Mouse (Mus musculus): ENCODE measurements around the gene Cyp4f17. TPM values are rescaled to one million over a fixed set of nuclear protein-coding genes. Genes with fewer than 3 reads are reported as not detected.
"Not testable (repeated sequence)": the region's sequence is repeated elsewhere in the genome, so short reads cannot be mapped to it uniquely, and the experiment has no call there.

Cyp4f17 gene
- polyA plus RNA-seq, 1 experiment from 2014 or later: 4.0 TPM

DNA sequence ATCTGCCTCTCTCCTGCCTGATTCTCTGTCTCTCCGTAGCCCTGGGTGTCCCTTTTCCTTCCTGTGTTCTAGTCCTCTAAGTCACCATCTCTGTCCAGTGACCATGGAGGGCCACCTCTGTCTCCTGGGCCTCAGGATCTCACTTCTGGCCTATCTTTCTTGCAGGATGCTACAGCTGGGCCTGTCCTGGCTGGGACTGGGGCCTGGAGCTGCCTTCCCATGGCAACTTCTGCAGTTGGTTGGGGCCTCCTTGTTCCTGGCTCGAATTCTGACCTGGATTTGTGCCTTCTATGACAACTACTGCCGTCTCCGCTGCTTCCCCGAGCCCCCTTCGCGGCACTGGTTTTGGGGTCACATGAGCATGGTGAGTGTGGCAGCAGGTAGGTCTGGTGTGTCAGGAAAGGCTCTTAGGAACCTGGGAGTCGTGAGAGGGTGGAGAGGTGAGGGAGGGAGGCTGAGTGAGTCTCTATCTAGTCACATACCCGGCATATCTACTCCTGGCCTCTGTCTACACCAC is 937 bp downstream of the Cyp4f17 start:
- no peaks in the 10 kb centered on the region for H3K27me3 ChIP-seq (ENCODE audit: control insufficient read depth, insufficient read depth, low read length)
- H3K27ac ChIP-seq (replicated peaks; ENCODE audit: low read depth, low read length): peak overlapping the region; percentile 56
- 28% methylated on average over 9 of the region's 9 CpGs for WGBS
- peak overlapping the region; percentile 49 for H3K4me2 ChIP-seq (ENCODE audit: low read depth, low read length)
- peak overlapping the region; percentile 34 for H3K4me3 ChIP-seq (ENCODE audit: low read depth, low read length)
- ATAC-seq (replicated peaks; ENCODE audit: insufficient number of reproducible peaks, low FRiP score, low TSS enrichment, low read depth) (no peak; the same call in 1 of the 2 replicates), DNase-seq (ENCODE audit: low spot score) (no peak)
- H3K36me3 ChIP-seq (replicated peaks; ENCODE audit: control insufficient read depth, insufficient read depth, low read depth, low read length): no peaks in the 10 kb centered on the region
- H3K4me1 ChIP-seq (ENCODE audit: control insufficient read depth, insufficient read depth, low read length): no peaks in the 10 kb centered on the region
- no peaks in the 10 kb centered on the region for H3K9me3 ChIP-seq (replicated peaks; ENCODE audit: control insufficient read depth, low read length)
- peak overlapping the region; percentile 65 for H3K9ac ChIP-seq (replicated peaks; ENCODE audit: low read length)

GRCm38 (mm10) chr17:32516126-32516525 is 10.3 kb downstream of the Cyp4f17 start:
- Histone ChIP-seq H3K4me1 (ENCODE audit: control insufficient read depth, insufficient read depth, low read length) (no peaks in the 10 kb centered on the region), H3K27me3 (ENCODE audit: control insufficient read depth, insufficient read depth, low read length) (no peaks in the 10 kb centered on the region), H3K4me3 (ENCODE audit: low read depth, low read length) (no peak overlapping the region), H3K9me3 (replicated peaks; ENCODE audit: control insufficient read depth, low read length) (no peaks in the 10 kb centered on the region), H3K4me2 (ENCODE audit: low read depth, low read length) (no peak overlapping the region), H3K27ac (replicated peaks; ENCODE audit: low read depth, low read length) (no peak overlapping the region), H3K9ac (replicated peaks; ENCODE audit: low read length) (no peak overlapping the region), H3K36me3 (replicated peaks; ENCODE audit: control insufficient read depth, insufficient read depth, low read depth, low read length) (no peaks in the 10 kb centered on the region)
- 77% methylated on average over 5 of the region's 5 CpGs for WGBS
- ATAC-seq (replicated peaks; ENCODE audit: insufficient number of reproducible peaks, low FRiP score, low TSS enrichment, low read depth) (no peak), DNase-seq (ENCODE audit: low spot score) (no peak)

- no peaks in the 10 kb centered on the region for H3K4me1 ChIP-seq (ENCODE audit: control insufficient read depth, insufficient read depth, low read length)
- H3K9ac ChIP-seq (replicated peaks; ENCODE audit: low read length): no peak overlapping the region
- H3K27me3 ChIP-seq (ENCODE audit: control insufficient read depth, insufficient read depth, low read length): no peaks in the 10 kb centered on the region
- H3K4me3 ChIP-seq (ENCODE audit: low read depth, low read length): no peak overlapping the region
- ATAC-seq (replicated peaks; ENCODE audit: insufficient number of reproducible peaks, low FRiP score, low TSS enrichment, low read depth) (no peak), DNase-seq (ENCODE audit: low spot score) (no peak)
- WGBS: 89% methylated on average over 5 of the region's 5 CpGs
- no peak overlapping the region for H3K4me2 ChIP-seq (ENCODE audit: low read depth, low read length)
- H3K9me3 ChIP-seq (replicated peaks; ENCODE audit: control insufficient read depth, low read length): no peaks in the 10 kb centered on the region
- H3K36me3 ChIP-seq (replicated peaks; ENCODE audit: control insufficient read depth, insufficient read depth, low read depth, low read length): no peaks in the 10 kb centered on the region
- no peak overlapping the region for H3K27ac ChIP-seq (replicated peaks; ENCODE audit: low read depth, low read length)
Measured at GRCm38 (mm10) chr17:32521981-32522380, 16.1 kb downstream of the Cyp4f17 start.

DNA sequence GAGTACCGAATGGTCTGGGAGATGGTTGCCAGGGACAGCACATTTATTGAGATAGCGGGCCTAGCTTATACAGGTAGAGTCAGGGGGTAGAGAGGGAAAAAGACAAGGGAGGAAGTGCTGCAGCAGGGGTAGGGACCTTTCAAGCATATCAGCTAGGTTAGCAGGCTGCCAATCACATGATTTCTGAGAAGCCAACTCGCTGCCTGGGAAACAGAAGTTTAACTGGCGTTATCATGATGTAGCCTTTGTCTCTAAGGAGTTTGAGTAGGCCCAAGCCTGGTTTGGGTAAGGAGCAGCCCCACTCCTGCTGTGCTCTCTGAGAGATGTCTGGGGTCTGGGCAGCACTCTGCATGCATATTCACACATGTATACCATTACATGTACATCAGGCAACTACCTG is 16.5 kb downstream of the Cyp4f17 start:
- no peak overlapping the region for H3K4me3 ChIP-seq (ENCODE audit: low read depth, low read length)
- WGBS: 85% methylated on average over 4 of the region's 4 CpGs
- no peaks in the 10 kb centered on the region for H3K9me3 ChIP-seq (replicated peaks; ENCODE audit: control insufficient read depth, low read length)
- H3K27ac ChIP-seq (replicated peaks; ENCODE audit: low read depth, low read length): no peak overlapping the region
- no peak overlapping the region for H3K9ac ChIP-seq (replicated peaks; ENCODE audit: low read length)
- H3K36me3 ChIP-seq (replicated peaks; ENCODE audit: control insufficient read depth, insufficient read depth, low read depth, low read length): no peaks in the 10 kb centered on the region
- ATAC-seq (replicated peaks; ENCODE audit: insufficient number of reproducible peaks, low FRiP score, low TSS enrichment, low read depth) (no peak), DNase-seq (ENCODE audit: low spot score) (no peak)
- H3K4me1 ChIP-seq (ENCODE audit: control insufficient read depth, insufficient read depth, low read length): no peaks in the 10 kb centered on the region
- H3K4me2 ChIP-seq (ENCODE audit: low read depth, low read length): no peak overlapping the region
- H3K27me3 ChIP-seq (ENCODE audit: control insufficient read depth, insufficient read depth, low read length): no peaks in the 10 kb centered on the region

DNA sequence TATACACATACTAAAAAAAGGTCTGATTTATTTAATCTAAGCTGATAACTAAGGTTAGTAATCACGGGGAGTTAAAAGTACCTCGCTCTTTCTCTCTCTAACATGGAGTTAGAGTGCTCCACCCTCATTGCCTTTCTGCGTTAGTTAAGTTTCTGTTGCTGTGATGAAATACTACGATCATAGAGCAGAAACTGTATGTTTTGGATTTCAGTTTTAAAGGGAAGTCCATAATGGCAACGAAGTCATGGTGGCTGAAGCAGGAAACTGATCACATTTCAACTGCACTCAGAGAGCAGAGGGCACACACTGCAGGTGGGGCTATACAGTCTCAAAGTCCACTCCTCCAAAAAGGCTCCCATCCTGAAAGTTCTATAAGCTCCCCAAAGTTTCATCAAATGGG is 17.0 kb downstream of the Cyp4f17 start:
- H3K4me3 ChIP-seq (ENCODE audit: low read depth, low read length): no peak overlapping the region
- no peak for ATAC-seq (replicated peaks; ENCODE audit: insufficient number of reproducible peaks, low FRiP score, low TSS enrichment, low read depth)
- WGBS: 89% methylated on average over 5 of the region's 5 CpGs
- no peak overlapping the region for H3K9ac ChIP-seq (replicated peaks; ENCODE audit: low read length)
- DNase-seq (ENCODE audit: low spot score): no peak
- no peaks in the 10 kb centered on the region for H3K36me3 ChIP-seq (replicated peaks; ENCODE audit: control insufficient read depth, insufficient read depth, low read depth, low read length)
- H3K4me2 ChIP-seq (ENCODE audit: low read depth, low read length): no peak overlapping the region
- no peaks in the 10 kb centered on the region for H3K9me3 ChIP-seq (replicated peaks; ENCODE audit: control insufficient read depth, low read length)
- no peaks in the 10 kb centered on the region for H3K27me3 ChIP-seq (ENCODE audit: control insufficient read depth, insufficient read depth, low read length)
- H3K27ac ChIP-seq (replicated peaks; ENCODE audit: low read depth, low read length): no peak overlapping the region
- H3K4me1 ChIP-seq (ENCODE audit: control insufficient read depth, insufficient read depth, low read length): no peaks in the 10 kb centered on the region

DNA sequence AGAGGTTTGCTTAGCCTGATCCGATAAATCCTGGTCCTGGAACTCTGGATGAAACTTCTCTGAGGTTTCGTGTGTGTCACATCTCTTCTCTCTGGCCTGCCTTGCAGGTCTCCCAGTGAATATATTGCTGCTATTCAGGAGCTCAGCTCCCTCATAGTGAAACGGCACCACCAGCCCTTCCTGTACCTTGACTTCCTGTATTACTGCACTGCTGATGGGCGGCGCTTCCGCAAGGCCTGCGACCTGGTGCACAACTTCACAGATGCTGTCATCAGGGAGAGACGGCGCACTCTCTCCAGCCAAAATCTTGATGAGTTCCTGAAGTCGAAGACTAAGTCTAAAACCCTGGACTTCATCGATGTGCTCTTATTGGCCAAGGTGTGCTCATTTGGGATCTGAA is 18.0 kb downstream of the Cyp4f17 start:
- ATAC-seq (replicated peaks; ENCODE audit: insufficient number of reproducible peaks, low FRiP score, low TSS enrichment, low read depth) (no peak), DNase-seq (ENCODE audit: low spot score) (no peak)
- Histone ChIP-seq H3K36me3 (replicated peaks; ENCODE audit: control insufficient read depth, insufficient read depth, low read depth, low read length) (no peaks in the 10 kb centered on the region), H3K4me3 (ENCODE audit: low read depth, low read length) (no peak overlapping the region), H3K4me1 (ENCODE audit: control insufficient read depth, insufficient read depth, low read length) (no peaks in the 10 kb centered on the region), H3K4me2 (ENCODE audit: low read depth, low read length) (no peak overlapping the region), H3K27ac (replicated peaks; ENCODE audit: low read depth, low read length) (no peak overlapping the region), H3K9ac (replicated peaks; ENCODE audit: low read length) (no peak overlapping the region), H3K9me3 (replicated peaks; ENCODE audit: control insufficient read depth, low read length) (no peaks in the 10 kb centered on the region), H3K27me3 (ENCODE audit: control insufficient read depth, insufficient read depth, low read length) (no peaks in the 10 kb centered on the region)
- WGBS: 86% methylated on average over 11 of the region's 11 CpGs

GRCm38 (mm10) chr17:32526341-32526740 is 20.5 kb downstream of the Cyp4f17 start:
- WGBS: 95% methylated on average over 1 of the region's 1 CpGs
- not testable (repeated sequence) for H3K4me2 ChIP-seq (ENCODE audit: low read depth, low read length); H3K9me3 ChIP-seq (replicated peaks; ENCODE audit: control insufficient read depth, low read length); H3K36me3 ChIP-seq (replicated peaks; ENCODE audit: control insufficient read depth, insufficient read depth, low read depth, low read length); H3K4me1 ChIP-seq (ENCODE audit: control insufficient read depth, insufficient read depth, low read length); H3K27ac ChIP-seq (replicated peaks; ENCODE audit: low read depth, low read length); H3K9ac ChIP-seq (replicated peaks; ENCODE audit: low read length); H3K27me3 ChIP-seq (ENCODE audit: control insufficient read depth, insufficient read depth, low read length); H3K4me3 ChIP-seq (ENCODE audit: low read depth, low read length); ATAC-seq (replicated peaks; ENCODE audit: insufficient number of reproducible peaks, low FRiP score, low TSS enrichment, low read depth); DNase-seq (ENCODE audit: low spot score)

- Histone ChIP-seq H3K4me3 (ENCODE audit: low read depth, low read length) (no peak overlapping the region), H3K27ac (replicated peaks; ENCODE audit: low read depth, low read length) (no peak overlapping the region), H3K9me3 (replicated peaks; ENCODE audit: control insufficient read depth, low read length) (no peaks in the 10 kb centered on the region), H3K4me2 (ENCODE audit: low read depth, low read length) (no peak overlapping the region), H3K36me3 (replicated peaks; ENCODE audit: control insufficient read depth, insufficient read depth, low read depth, low read length) (no peaks in the 10 kb centered on the region), H3K4me1 (ENCODE audit: control insufficient read depth, insufficient read depth, low read length) (no peaks in the 10 kb centered on the region), H3K27me3 (ENCODE audit: control insufficient read depth, insufficient read depth, low read length) (no peaks in the 10 kb centered on the region), H3K9ac (replicated peaks; ENCODE audit: low read length) (no peak overlapping the region)
- DNase-seq (ENCODE audit: low spot score) (no peak), ATAC-seq (replicated peaks; ENCODE audit: insufficient number of reproducible peaks, low FRiP score, low TSS enrichment, low read depth) (0 out of 2 replicates have a peak, but pooled peaks have one; percentile 8)
- 86% methylated on average over 11 of the region's 11 CpGs for WGBS
Measured at GRCm38 (mm10) chr17:32527748-32528147, 21.9 kb downstream of the Cyp4f17 start.

Measured in embryonic facial prominence, embryonic 11.5 days (tissue).